Mouse (Mus musculus): ENCODE results near the gene Rab43.

- TF ChIP-seq POLR2A (IDR thresholded peaks at IDR 0.05; ENCODE audit: extremely low read depth, insufficient read depth, low read length) = no peak
- no peak for TF ChIP-seq CTCF (IDR thresholded peaks at IDR 0.05; ENCODE audit: low read depth, low read length)
Measured at GRCm38 (mm10) chr6:87746059-87746458, 65.9 kb downstream of the Rab43 start.

All from liver, adult 2 months (tissue).